ENCODE assay signal across 14 mouse cellular contexts in genomic region chr4:22109410-22109809, GRCm38 (mm10).
DNase-seq lines count a peak whose midpoint lies in the region; ATAC-seq and TF ChIP-seq lines count a peak whose summit lies in the region.
"Had no signal": no experiment of that assay in that cellular context is flagged by ENCODE, and none has a peak within 500 bp of the region (broad histone marks: within the 10 kb centered on the region; RNA-seq: fewer than 3 reads in every experiment).

No protein-coding gene starts in this region.

- no peaks in the 10 kb centered on the region for H3K27me3 ChIP-seq in hindbrain, embryonic 10.5 days (ENCODE audit: insufficient read depth, poor library complexity, severe bottlenecking)
- no peaks in the 10 kb centered on the region for H3K27me3 ChIP-seq in hindbrain, embryonic 14.5 days (ENCODE audit: control insufficient read depth, insufficient read depth, low read length)
- no peaks in the 10 kb centered on the region; the same call in 1 of the 2 replicates for H3K27me3 ChIP-seq in midbrain, embryonic 11.5 days (ENCODE audit: control insufficient read depth, insufficient read depth, low read length)
- H3K27me3 ChIP-seq in intestine, embryonic 15.5 days (replicated peaks), result no peaks in the 10 kb centered on the region
- H3K27me3 ChIP-seq: liver, embryonic 12.5 days had no signal

- WGBS in hindbrain, embryonic 10.5 days, result 18% methylated on average over 6 of the region's 6 CpGs
- 24% methylated on average over 6 of the region's 6 CpGs for WGBS in hindbrain, embryonic 14.5 days
- WGBS in midbrain, embryonic 11.5 days, result 18% methylated on average over 6 of the region's 6 CpGs
- 48% methylated on average over 6 of the region's 6 CpGs for WGBS in intestine, embryonic 15.5 days

- no peak overlapping the region for H3K4me2 ChIP-seq in hindbrain, embryonic 14.5 days (replicated peaks)
- no peak overlapping the region for H3K4me2 ChIP-seq in midbrain, embryonic 11.5 days
- H3K4me2 ChIP-seq in intestine, embryonic 15.5 days (replicated peaks), result no peak overlapping the region
- H3K4me2 ChIP-seq: liver, embryonic 12.5 days had no signal

- no peak overlapping the region for H3K9ac ChIP-seq in hindbrain, embryonic 14.5 days
- no peak overlapping the region for H3K9ac ChIP-seq in midbrain, embryonic 11.5 days (ENCODE audit: low read length)
- no peak overlapping the region for H3K9ac ChIP-seq in intestine, embryonic 15.5 days
- H3K9ac ChIP-seq: liver, embryonic 12.5 days had no signal

- TF ChIP-seq CTCF in brain, embryonic 14.5 days (IDR thresholded peaks at IDR 0.05; ENCODE audit: borderline replicate concordance, extremely low read depth, insufficient read depth, insufficient read length), result no peak

- H3K4me3 ChIP-seq in hindbrain, embryonic 10.5 days, result no peak overlapping the region
- H3K4me3 ChIP-seq in hindbrain, embryonic 14.5 days (replicated peaks; ENCODE audit: low read length), result no peak overlapping the region
- H3K4me3 ChIP-seq in midbrain, embryonic 11.5 days (ENCODE audit: low read depth, low read length), result no peak overlapping the region
- no peak overlapping the region for H3K4me3 ChIP-seq in intestine, embryonic 15.5 days (replicated peaks)
- H3K4me3 ChIP-seq: liver, embryonic 12.5 days had no signal

- peak overlapping the region; percentile 40; the same call in 1 of the 2 replicates for H3K27ac ChIP-seq in hindbrain, embryonic 10.5 days
- H3K27ac ChIP-seq in hindbrain, embryonic 14.5 days, result no peak overlapping the region
- no peak overlapping the region for H3K27ac ChIP-seq in midbrain, embryonic 11.5 days (ENCODE audit: low read depth, low read length)
- H3K27ac ChIP-seq in intestine, embryonic 15.5 days, result no peak overlapping the region
- H3K27ac ChIP-seq: liver, embryonic 12.5 days had no signal

- no peak for ATAC-seq in hindbrain, embryonic 14.5 days (ENCODE audit: low FRiP score)
- peak; percentile 28; the same call in 1 of the 2 replicates for ATAC-seq in midbrain, embryonic 11.5 days (ENCODE audit: low FRiP score)
- ATAC-seq in intestine, embryonic 15.5 days, result no peak
- ATAC-seq: liver, embryonic 12.5 days had no signal

- no peaks in the 10 kb centered on the region for H3K9me3 ChIP-seq in hindbrain, embryonic 10.5 days
- no peaks in the 10 kb centered on the region for H3K9me3 ChIP-seq in hindbrain, embryonic 14.5 days (ENCODE audit: control insufficient read depth, low read length)
- H3K9me3 ChIP-seq in midbrain, embryonic 11.5 days (ENCODE audit: control insufficient read depth, low read length), result no peaks in the 10 kb centered on the region
- no peaks in the 10 kb centered on the region for H3K9me3 ChIP-seq in intestine, embryonic 15.5 days
- H3K9me3 ChIP-seq: liver, embryonic 12.5 days had no signal

- no peak for TF ChIP-seq POLR2A in brain, embryonic 14.5 days (IDR thresholded peaks at IDR 0.05; ENCODE audit: borderline replicate concordance, extremely low read depth, insufficient read depth, insufficient read length, poor library complexity, severe bottlenecking)

- DNase-seq in hindbrain, embryonic 10.5 days (ENCODE audit: low spot score), result peak; percentile 41
- DNase-seq in hindbrain, embryonic 14.5 days (ENCODE audit: low spot score), result no peak
- peak; percentile 44 for DNase-seq in 3T3-L1 (ENCODE audit: low read depth, low spot score)
- peak; percentile 34 for DNase-seq in brain, embryonic 14.5 days (ENCODE audit: low read depth)
- no peak for DNase-seq in midbrain, embryonic 11.5 days (ENCODE audit: low spot score, missing footprints)
- no peak for DNase-seq in thymus, adult 18-20 months
- DNase-seq in liver, result no peak
- DNase-seq: adrenal gland, adult 8-10 months; embryo, embryonic 11 days; heart, postnatal 36 days; lung, postnatal 14 days; thymus, postnatal 14 days had no signal

- H3K36me3 ChIP-seq in hindbrain, embryonic 10.5 days, result no peaks in the 10 kb centered on the region
- no peaks in the 10 kb centered on the region for H3K36me3 ChIP-seq in hindbrain, embryonic 14.5 days (replicated peaks; ENCODE audit: control insufficient read depth, insufficient read depth)
- H3K36me3 ChIP-seq in midbrain, embryonic 11.5 days (ENCODE audit: control insufficient read depth, insufficient read depth, low read length), result no peaks in the 10 kb centered on the region
- no peaks in the 10 kb centered on the region for H3K36me3 ChIP-seq in intestine, embryonic 15.5 days
- H3K36me3 ChIP-seq: liver, embryonic 12.5 days had no signal

- H3K4me1 ChIP-seq in hindbrain, embryonic 10.5 days (replicated peaks), result peaks cover 16% of the 10 kb centered on the region
- H3K4me1 ChIP-seq in hindbrain, embryonic 14.5 days (replicated peaks; ENCODE audit: control insufficient read depth, insufficient read depth, low read length), result peaks cover 9% of the 10 kb centered on the region; the same call in 1 of the 2 replicates
- H3K4me1 ChIP-seq in midbrain, embryonic 11.5 days (ENCODE audit: control insufficient read depth, insufficient read depth, low read length), result 0 out of 2 replicates have a peak, but pooled peaks cover 4% of the 10 kb centered on the region
- H3K4me1 ChIP-seq in intestine, embryonic 15.5 days (replicated peaks), result no peaks in the 10 kb centered on the region
- H3K4me1 ChIP-seq: liver, embryonic 12.5 days had no signal

Comparison
In these comparisons a context has a peak if more than half of its experiments do, and no peak if none do; other contexts are left out.
1. DNase-seq: peak in hindbrain, embryonic 10.5 days (single experiment), 3T3-L1 (single experiment) and brain, embryonic 14.5 days (single experiment); none in hindbrain, embryonic 14.5 days (single experiment), midbrain, embryonic 11.5 days (single experiment), thymus, adult 18-20 months (0 of 2) and liver (single experiment).